Comparison of ENCODE assay signal across 9 mouse cellular contexts in the genomic region with DNA sequence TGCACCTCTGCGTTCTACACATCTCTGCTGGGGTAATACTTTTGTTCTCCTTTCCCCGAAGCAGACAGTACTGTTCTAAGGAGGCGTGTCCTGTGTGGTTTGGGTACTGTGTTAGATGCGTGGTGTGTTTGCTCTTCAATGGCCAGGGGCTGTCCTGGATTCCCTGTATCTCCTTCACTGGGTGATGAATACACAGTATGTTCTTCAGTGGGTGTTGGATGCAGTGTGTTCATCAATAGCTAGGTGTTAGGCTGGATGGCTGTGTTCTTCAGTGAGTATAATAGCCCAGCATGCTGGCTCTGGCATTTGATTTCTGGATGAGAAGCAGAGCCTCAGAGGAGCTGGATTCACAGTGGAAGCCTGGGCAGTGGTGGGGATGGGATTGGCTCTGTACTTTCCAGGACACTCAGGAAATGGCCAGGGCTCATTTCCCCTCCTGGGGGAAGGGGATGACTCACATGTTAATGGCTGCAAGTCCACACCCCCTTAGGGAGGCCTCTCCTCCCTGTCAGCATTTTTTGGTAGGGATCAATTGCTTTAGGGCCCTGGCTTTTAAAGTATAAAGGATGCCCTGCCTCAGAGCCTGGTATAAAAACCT.
DNase-seq lines count a peak whose midpoint lies in the region; ATAC-seq and TF ChIP-seq lines count a peak whose summit lies in the region.
"Had no signal": no experiment of that assay in that cellular context is flagged by ENCODE, and none has a peak within 500 bp of the region (broad histone marks: within the 10 kb centered on the region; RNA-seq: fewer than 3 reads in every experiment).

No protein-coding gene starts in this region.

- 77% methylated on average over 4 of the region's 4 CpGs for WGBS in forebrain, embryonic 11.5 days
- WGBS in midbrain, postnatal 0 days: 76% methylated on average over 4 of the region's 4 CpGs

- intact Hi-C loops in left cerebral cortex, adult 2 months (cut with DNase I): no loop called here
- intact Hi-C loops in left cerebral cortex, postnatal 25 days (cut with DNase I): loop anchor here (2.0 kb wide), 1 partner anchor 45 kb away; no protein-coding TSS in a partner anchor

- TF ChIP-seq CTCF in left cerebral cortex, adult 2 months (IDR thresholded peaks at IDR 0.05): no peak
- TF ChIP-seq CTCF in midbrain, postnatal 0 days (IDR thresholded peaks at IDR 0.05): no peak

- H3K9ac ChIP-seq in forebrain, embryonic 11.5 days (ENCODE audit: low read length): no peak overlapping the region
- H3K9ac ChIP-seq in midbrain, postnatal 0 days (replicated peaks; ENCODE audit: low read length, poor library complexity, severe bottlenecking): no peak overlapping the region
- H3K9ac ChIP-seq: stomach, embryonic 15.5 days had no signal

- no peak overlapping the region for H3K4me2 ChIP-seq in forebrain, embryonic 11.5 days (ENCODE audit: low read depth, low read length, severe bottlenecking)
- H3K4me2 ChIP-seq in midbrain, postnatal 0 days (ENCODE audit: low read depth, low read length, poor library complexity, severe bottlenecking): no peak overlapping the region
- H3K4me2 ChIP-seq: stomach, embryonic 15.5 days had no signal

- H3K27ac ChIP-seq in left cerebral cortex, adult 2 months: 0 out of 2 replicates have a peak overlapping the region, but pooled peaks have one; percentile 3
- H3K27ac ChIP-seq in forebrain, embryonic 11.5 days (ENCODE audit: low read depth, low read length): no peak overlapping the region
- H3K27ac ChIP-seq in midbrain, postnatal 0 days (ENCODE audit: low read depth, low read length): peak overlapping the region; percentile 62
- H3K27ac ChIP-seq: stomach, embryonic 15.5 days had no signal

- peak; percentile 24 for DNase-seq in embryo, embryonic 11 days
- DNase-seq in embryo, embryonic 10 days (ENCODE audit: low spot score): no peak
- DNase-seq in left cerebral cortex, adult 2 months (ENCODE audit: extremely low spot score in 1 of 2, low spot score in 2 of 2): no peak
- no peak for DNase-seq in left cerebral cortex, postnatal 25 days (ENCODE audit: low spot score in 2 of 2)
- DNase-seq in forebrain, embryonic 11.5 days (ENCODE audit: low spot score): no peak
- DNase-seq in midbrain, postnatal 0 days (ENCODE audit: low spot score): no peak
- DNase-seq in cerebellum, adult 18-20 months: no peak
- DNase-seq in thymus, postnatal 36 days: no peak

- no peak overlapping the region for H3K4me3 ChIP-seq in left cerebral cortex, adult 2 months
- no peak overlapping the region for H3K4me3 ChIP-seq in forebrain, embryonic 11.5 days (ENCODE audit: low read depth, low read length)
- no peak overlapping the region for H3K4me3 ChIP-seq in midbrain, postnatal 0 days (ENCODE audit: low read depth, low read length)
- H3K4me3 ChIP-seq: stomach, embryonic 15.5 days had no signal

- no peaks in the 10 kb centered on the region for H3K9me3 ChIP-seq in forebrain, embryonic 11.5 days (ENCODE audit: control insufficient read depth, low read length)
- no peaks in the 10 kb centered on the region for H3K9me3 ChIP-seq in midbrain, postnatal 0 days (ENCODE audit: low read length)
- H3K9me3 ChIP-seq: stomach, embryonic 15.5 days had no signal

- H3K4me1 ChIP-seq in forebrain, embryonic 11.5 days (replicated peaks; ENCODE audit: control insufficient read depth, insufficient read depth, low read length): peaks cover 8% of the 10 kb centered on the region; the same call in 1 of the 2 replicates
- H3K4me1 ChIP-seq in midbrain, postnatal 0 days (ENCODE audit: insufficient read depth, low read length): no peaks in the 10 kb centered on the region; the same call in 1 of the 2 replicates

- no peaks in the 10 kb centered on the region for H3K36me3 ChIP-seq in forebrain, embryonic 11.5 days (ENCODE audit: control insufficient read depth, insufficient read depth, low read length)
- H3K36me3 ChIP-seq in midbrain, postnatal 0 days (ENCODE audit: insufficient read depth, low read length): no peaks in the 10 kb centered on the region; the same call in 1 of the 2 replicates
- H3K36me3 ChIP-seq: stomach, embryonic 15.5 days had no signal

- no peaks in the 10 kb centered on the region for H3K27me3 ChIP-seq in forebrain, embryonic 11.5 days (ENCODE audit: control insufficient read depth, insufficient read depth, low read length)
- H3K27me3 ChIP-seq in midbrain, postnatal 0 days (ENCODE audit: insufficient read depth, low read length): no peaks in the 10 kb centered on the region
- H3K27me3 ChIP-seq: stomach, embryonic 15.5 days had no signal

- 0 out of 2 replicates have a peak, but pooled peaks have one; percentile 15 for ATAC-seq in forebrain, embryonic 11.5 days (replicated peaks; ENCODE audit: low FRiP score)
- ATAC-seq in midbrain, postnatal 0 days (ENCODE audit: low FRiP score): 0 out of 2 replicates have a peak, but pooled peaks have one; percentile 34
